Mouse (Mus musculus): Measurements from ENCODE around the gene Tmem115. TPM values are rescaled to one million over a fixed set of nuclear protein-coding genes. Genes with fewer than 3 reads are reported as not detected.
A peak's percentile ranks its signal among the peaks of the same experiment; 100 is the strongest.

Tmem115 gene
- total RNA-seq, 1 experiment = 42.3 TPM

DNA sequence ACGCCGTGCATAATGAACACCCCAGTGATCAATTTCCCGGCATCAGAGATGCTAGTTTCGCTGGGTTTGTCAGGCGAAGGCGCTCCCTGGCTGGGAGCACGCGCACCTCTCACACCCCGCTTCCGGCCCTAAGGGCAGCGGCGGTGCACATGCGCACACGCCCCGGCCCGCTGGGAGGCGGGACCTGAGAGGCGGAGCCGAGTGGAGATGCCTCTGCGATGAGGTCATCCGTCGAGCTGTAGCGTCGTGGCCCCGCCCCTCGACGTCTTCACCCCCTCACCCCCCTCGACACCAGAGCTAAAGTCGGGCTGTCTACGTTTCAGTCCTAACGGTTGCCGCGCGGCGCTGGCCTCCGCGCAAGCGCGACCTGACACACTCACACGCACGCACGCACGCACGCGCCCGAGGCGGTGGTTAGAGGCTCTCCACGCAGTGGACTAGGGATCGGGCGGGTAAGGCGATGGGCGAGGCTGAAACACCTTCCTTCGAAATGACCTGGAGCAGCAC lies 20.6 kb downstream of the Tmem115 start:
- in situ Hi-C loops (cut with MboI; ENCODE audit: low sequenced_read_pairs in 2 of 2, unreplicated experiment in 2 of 2) = no loop called here
- H3K9me3 ChIP-seq (ENCODE audit: control insufficient read depth, insufficient read depth, low read depth, low read length) = no peaks in the 10 kb centered on the region
- DNase-seq (ENCODE audit: low read depth, low spot score) = peak; percentile 94
- H3K4me1 ChIP-seq (ENCODE audit: control insufficient read depth in 2 of 2, insufficient read depth in 2 of 2, low read length in 2 of 2, poor library complexity in 1 of 2) = peaks cover 0 to 13% of the 10 kb centered on the region in 2 experiments; a peak in 1 of 4 replicates
- 0 out of 2 replicates have a peak, but pooled peaks have one; percentile 37 for TF ChIP-seq HCFC1 (IDR thresholded peaks at IDR 0.05; ENCODE audit: borderline replicate concordance, insufficient read depth, low read length)
- no peak for TF ChIP-seq ZNF384 (IDR thresholded peaks at IDR 0.05; ENCODE audit: low read depth, low read length)
- no peak for TF ChIP-seq CHD2 (IDR thresholded peaks at IDR 0.05; ENCODE audit: low read depth, low read length)
- no peak for TF ChIP-seq MAFK (IDR thresholded peaks at IDR 0.05; ENCODE audit: insufficient read depth, low read depth, low read length)
- TF ChIP-seq ZC3H11A (IDR thresholded peaks at IDR 0.05; ENCODE audit: borderline replicate concordance, low read depth, low read length) = no peak
- H3K36me3 ChIP-seq (ENCODE audit: control insufficient read depth, insufficient read depth, low read length, poor library complexity, severe bottlenecking) = peaks cover 16% of the 10 kb centered on the region
- peak overlapping the region; percentile 57 for H3K27ac ChIP-seq (ENCODE audit: insufficient read depth, low read depth, low read length, poor library complexity, severe bottlenecking)
- peak overlapping the region; percentile 81 for H3K9ac ChIP-seq (ENCODE audit: insufficient read depth, low read depth, low read length, poor library complexity, severe bottlenecking)
- peak overlapping the region; percentile 64 to 80 for H3K4me3 ChIP-seq (ENCODE audit: insufficient read depth in 1 of 2, low read depth in 1 of 2, low read length in 2 of 2, poor library complexity in 1 of 2, severe bottlenecking in 1 of 2)

DNA sequence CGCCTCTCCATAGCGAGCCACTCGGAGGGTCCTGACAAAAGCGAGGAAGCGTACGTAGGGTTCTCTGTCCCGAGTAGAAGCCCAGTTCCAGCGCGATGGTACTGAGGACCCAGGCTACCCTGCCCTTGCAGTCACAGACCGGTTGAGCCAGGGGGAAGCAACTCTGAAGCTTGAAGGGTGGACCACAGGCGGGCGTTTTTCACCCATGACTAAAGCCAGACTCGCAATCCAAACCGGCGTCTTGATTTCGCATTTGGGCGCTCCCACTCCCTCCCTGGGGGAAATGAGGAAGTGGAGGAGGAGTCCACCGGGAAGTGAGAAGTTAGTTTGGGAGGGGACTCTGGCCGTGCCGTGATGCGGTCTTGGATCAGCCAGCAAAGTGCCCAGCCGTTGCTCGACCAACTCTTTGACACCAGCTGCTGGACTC lies 21.3 kb downstream of the Tmem115 start:
- TF ChIP-seq MAFK (IDR thresholded peaks at IDR 0.05; ENCODE audit: insufficient read depth, low read depth, low read length) (no peak), CHD2 (IDR thresholded peaks at IDR 0.05; ENCODE audit: low read depth, low read length) (no peak), HCFC1 (IDR thresholded peaks at IDR 0.05; ENCODE audit: borderline replicate concordance, insufficient read depth, low read length) (no peak), ZNF384 (IDR thresholded peaks at IDR 0.05; ENCODE audit: low read depth, low read length) (no peak), ZC3H11A (IDR thresholded peaks at IDR 0.05; ENCODE audit: borderline replicate concordance, low read depth, low read length) (no peak)
- peak overlapping the region; percentile 81 for H3K9ac ChIP-seq (ENCODE audit: insufficient read depth, low read depth, low read length, poor library complexity, severe bottlenecking)
- peaks cover 0 to 12% of the 10 kb centered on the region in 2 experiments; a peak in 1 of 4 replicates for H3K4me1 ChIP-seq (ENCODE audit: control insufficient read depth in 2 of 2, insufficient read depth in 2 of 2, low read length in 2 of 2, poor library complexity in 1 of 2)
- H3K27ac ChIP-seq (ENCODE audit: insufficient read depth, low read depth, low read length, poor library complexity, severe bottlenecking) = peak overlapping the region; percentile 57
- H3K36me3 ChIP-seq (ENCODE audit: control insufficient read depth, insufficient read depth, low read length, poor library complexity, severe bottlenecking) = peaks cover 16% of the 10 kb centered on the region
- H3K9me3 ChIP-seq (ENCODE audit: control insufficient read depth, insufficient read depth, low read depth, low read length) = no peaks in the 10 kb centered on the region
- no peak for DNase-seq (ENCODE audit: low read depth, low spot score)
- H3K4me3 ChIP-seq (ENCODE audit: insufficient read depth in 1 of 2, low read depth in 1 of 2, low read length in 2 of 2, poor library complexity in 1 of 2, severe bottlenecking in 1 of 2) = peak overlapping the region; percentile 64 to 80
- in situ Hi-C loops (cut with MboI; ENCODE audit: low sequenced_read_pairs in 2 of 2, unreplicated experiment in 2 of 2) = no loop called here

DNA sequence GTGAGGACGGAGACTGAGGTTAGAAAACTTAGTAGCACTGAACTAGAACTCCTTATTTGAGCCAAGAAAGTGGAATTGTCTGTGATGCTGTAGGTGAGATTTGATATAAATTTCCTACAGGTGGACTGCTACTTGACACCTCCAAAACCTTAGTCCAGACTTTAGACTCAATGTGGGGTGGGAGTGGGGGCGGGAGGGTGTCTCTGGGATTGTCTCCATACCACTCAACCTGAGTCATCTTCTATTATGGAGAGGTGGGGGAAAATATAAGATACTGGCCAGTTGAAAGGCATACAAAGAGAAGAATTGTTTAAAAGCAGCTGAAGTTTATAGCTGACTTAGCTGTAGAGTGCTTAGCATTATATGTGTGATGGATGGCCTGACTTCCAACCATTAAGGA lies 22.0 kb downstream of the Tmem115 start:
- Histone ChIP-seq H3K27ac (ENCODE audit: insufficient read depth, low read depth, low read length, poor library complexity, severe bottlenecking) (no peak overlapping the region), H3K9me3 (ENCODE audit: control insufficient read depth, insufficient read depth, low read depth, low read length) (no peaks in the 10 kb centered on the region), H3K9ac (ENCODE audit: insufficient read depth, low read depth, low read length, poor library complexity, severe bottlenecking) (peak overlapping the region; percentile 81; the same call in 1 of the 2 replicates), H3K4me1 (ENCODE audit: control insufficient read depth in 2 of 2, insufficient read depth in 2 of 2, low read length in 2 of 2, poor library complexity in 1 of 2) (peaks cover 0 to 10% of the 10 kb centered on the region in 2 experiments; a peak in 1 of 4 replicates), H3K36me3 (ENCODE audit: control insufficient read depth, insufficient read depth, low read length, poor library complexity, severe bottlenecking) (peaks cover 16% of the 10 kb centered on the region), H3K4me3 (ENCODE audit: insufficient read depth in 1 of 2, low read depth in 1 of 2, low read length in 2 of 2, poor library complexity in 1 of 2, severe bottlenecking in 1 of 2) (peak overlapping the region; percentile 64 to 80)
- in situ Hi-C loops (cut with MboI; ENCODE audit: low sequenced_read_pairs in 2 of 2, unreplicated experiment in 2 of 2) = no loop called here
- no peak for DNase-seq (ENCODE audit: low read depth, low spot score)
- no peak for TF ChIP-seq MAFK (IDR thresholded peaks at IDR 0.05; ENCODE audit: insufficient read depth, low read depth, low read length)
- TF ChIP-seq ZC3H11A (IDR thresholded peaks at IDR 0.05; ENCODE audit: borderline replicate concordance, low read depth, low read length) = no peak

DNA sequence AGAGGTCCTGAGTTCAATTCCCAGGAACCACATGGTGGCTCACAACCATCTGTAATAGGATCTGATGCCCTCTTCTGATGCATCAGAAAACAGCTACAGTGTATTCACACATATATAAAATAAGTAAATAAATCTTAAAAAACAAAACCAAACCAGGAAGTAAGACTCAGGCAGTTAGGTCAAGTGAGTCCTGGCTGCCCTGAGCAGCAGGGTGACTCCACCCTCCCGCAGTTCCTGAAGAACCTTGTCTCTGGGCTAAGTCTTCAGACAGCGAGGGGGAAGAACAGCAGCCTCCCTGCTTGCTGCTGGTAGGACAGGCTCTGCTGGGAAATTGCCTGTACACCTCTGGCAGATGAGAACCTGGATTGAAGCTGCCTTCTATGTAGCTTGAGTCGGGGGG lies 22.6 kb downstream of the Tmem115 start:
- Histone ChIP-seq H3K36me3 (ENCODE audit: control insufficient read depth, insufficient read depth, low read length, poor library complexity, severe bottlenecking) (peaks cover 18% of the 10 kb centered on the region), H3K9me3 (ENCODE audit: control insufficient read depth, insufficient read depth, low read depth, low read length) (no peaks in the 10 kb centered on the region), H3K9ac (ENCODE audit: insufficient read depth, low read depth, low read length, poor library complexity, severe bottlenecking) (no peak overlapping the region), H3K27ac (ENCODE audit: insufficient read depth, low read depth, low read length, poor library complexity, severe bottlenecking) (no peak overlapping the region), H3K4me3 (ENCODE audit: insufficient read depth in 1 of 2, low read depth in 1 of 2, low read length in 2 of 2, poor library complexity in 1 of 2, severe bottlenecking in 1 of 2) (no peak overlapping the region), H3K4me1 (ENCODE audit: control insufficient read depth in 2 of 2, insufficient read depth in 2 of 2, low read length in 2 of 2, poor library complexity in 1 of 2) (peaks cover 0 to 5% of the 10 kb centered on the region in 2 experiments; a peak in 1 of 4 replicates)
- TF ChIP-seq ZNF384 (IDR thresholded peaks at IDR 0.05; ENCODE audit: low read depth, low read length) (no peak), MAFK (IDR thresholded peaks at IDR 0.05; ENCODE audit: insufficient read depth, low read depth, low read length) (no peak), ZC3H11A (IDR thresholded peaks at IDR 0.05; ENCODE audit: borderline replicate concordance, low read depth, low read length) (no peak), HCFC1 (IDR thresholded peaks at IDR 0.05; ENCODE audit: borderline replicate concordance, insufficient read depth, low read length) (no peak), CHD2 (IDR thresholded peaks at IDR 0.05; ENCODE audit: low read depth, low read length) (no peak)
- no peak for DNase-seq (ENCODE audit: low read depth, low spot score)
- in situ Hi-C loops (cut with MboI; ENCODE audit: low sequenced_read_pairs in 2 of 2, unreplicated experiment in 2 of 2) = no loop called here
